Mouse (Mus musculus) G1E (cell line): ENCODE results near the gene Gm48552. TPM values are rescaled to one million over a fixed set of nuclear protein-coding genes. Genes with fewer than 3 reads are reported as not detected.
A peak's percentile ranks its signal among the peaks of the same experiment; 100 is the strongest.

Experiments used
- ATAC-seq: 2 replicates; pipeline ENCODE4 v1.8.0; 2016; ENCODE audit warnings: mild to moderate bottlenecking; ENCODE audit not compliant: insufficient number of reproducible peaks, poor library complexity, low FRiP score, severe bottlenecking; ENCODE audit errors: extremely low read depth
- DNase-seq: peaks from one replicate; pipeline ENCODE4 v3.0.0; 2012; ENCODE audit warnings: low spot score
- H3K27me3 ChIP-seq: 2 replicates; pipeline ENCODE4 v1.6.1; 2012; ENCODE audit warnings: mild to moderate bottlenecking, low read length, inconsistent platforms; ENCODE audit not compliant: insufficient read depth
- H3K36me3 ChIP-seq: replicated peaks from 2 replicates; pipeline ENCODE3; 2012; ENCODE audit warnings: mild to moderate bottlenecking, inconsistent platforms
- H3K4me1 ChIP-seq: 2 replicates; pipeline ENCODE4 v1.6.1; 2012; ENCODE audit warnings: low read depth, low read length, inconsistent platforms, mixed read lengths; ENCODE audit not compliant: insufficient read depth
- H3K4me3 ChIP-seq: 2 replicates; pipeline ENCODE4 v1.5.1; 2012; ENCODE audit warnings: low read depth, mild to moderate bottlenecking, inconsistent platforms, low read length, moderate library complexity, mixed read lengths
- H3K9me3 ChIP-seq: replicated peaks from 2 replicates; pipeline ENCODE4 v1.6.1; 2012; ENCODE audit warnings: inconsistent platforms
- CTCF ChIP-seq: IDR thresholded peaks from 2 replicates; pipeline ENCODE4 v1.5.1; 2012; ENCODE audit warnings: low read depth, low read length, inconsistent platforms, mixed read lengths
- GATA1 ChIP-seq: IDR thresholded peaks from 2 replicates; pipeline ENCODE4 v1.6.1; 2012; ENCODE audit warnings: borderline replicate concordance, low read length, inconsistent platforms, mixed read lengths
- GATA2 ChIP-seq: IDR thresholded peaks from 2 replicates; pipeline ENCODE4 v1.6.1; 2012; ENCODE audit warnings: low read depth, low read length, inconsistent platforms, borderline replicate concordance
- POLR2AphosphoS5 ChIP-seq: IDR thresholded peaks from 2 replicates; pipeline ENCODE4 v1.6.1; 2012; ENCODE audit warnings: low read depth, low read length, inconsistent platforms; ENCODE audit not compliant: insufficient replicate concordance
- TAL1 ChIP-seq: conservative IDR thresholded peaks from 2 replicates; pipeline ENCODE4 v1.6.1; 2012; ENCODE audit warnings: low read depth, low read length, inconsistent platforms, mixed read lengths
- polyA plus RNA-seq: library from polyadenylated mRNA; stranded (reverse); fragments of >175 nt; gene quantifications from 2 replicates; pipeline ENCODE4 v1.2.3, GENCODE M21; 2012
- total RNA-seq, 2 experiments: library from RNA; stranded (forward) in 1 of 2; stranded (reverse) in 1 of 2; fragments of 200-1000 nt in 1 of 2; fragments of >200 nt in 1 of 2; fragmentation: Nextera tagmentation in 1 of 2; gene quantifications; 2 replicates each; pipeline ENCODE4 v1.2.3; 2014 to 2017

Gm48552 gene
- total and polyA plus RNA-seq, 3 experiments = 0.38 to 7.4 (median 1.2) TPM

- ATAC-seq (peak; percentile 37), DNase-seq (peak; percentile 80)
- Histone ChIP-seq H3K4me3 (peak overlapping the region; percentile 46; the same call in 1 of the 2 replicates), H3K36me3 (peaks cover 50% of the 10 kb centered on the region), H3K9me3 (no peaks in the 10 kb centered on the region), H3K27me3 (peaks cover 27% of the 10 kb centered on the region; the same call in 1 of the 2 replicates), H3K4me1 (peaks cover 98% of the 10 kb centered on the region)
- TF ChIP-seq GATA2 = no peak
- peak; percentile 79 for TF ChIP-seq CTCF
- no peak for TF ChIP-seq POLR2AphosphoS5
These were observed 20.1 kb downstream of the Gm48552 start for GRCm38 (mm10) chr10:81408871-81409291.

DNA sequence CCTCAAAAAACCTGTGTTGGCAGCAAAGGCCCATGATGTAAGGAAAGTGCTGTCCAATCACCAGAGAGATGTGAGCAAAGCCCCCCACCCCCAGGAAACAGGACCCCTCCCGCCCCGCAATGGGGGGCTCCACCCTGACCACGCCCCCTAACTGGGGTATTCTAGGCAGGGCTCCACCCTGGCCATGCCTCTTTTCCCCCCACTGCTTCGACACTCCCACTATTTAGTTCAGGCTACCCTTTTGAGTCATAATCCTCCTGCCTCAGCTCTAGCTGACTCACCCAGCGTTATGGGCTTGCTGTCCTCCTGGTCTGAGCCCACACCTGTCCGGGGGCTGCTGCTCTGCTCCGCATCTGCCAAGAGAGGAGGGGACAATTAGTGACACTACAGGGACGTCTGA is 20.5 kb downstream of the Gm48552 start:
- Histone ChIP-seq H3K27me3 (peaks cover 27% of the 10 kb centered on the region; the same call in 1 of the 2 replicates), H3K4me3 (peak overlapping the region; percentile 46; the same call in 1 of the 2 replicates), H3K9me3 (no peaks in the 10 kb centered on the region), H3K36me3 (peaks cover 47% of the 10 kb centered on the region), H3K4me1 (peaks cover 98% of the 10 kb centered on the region)
- TF ChIP-seq GATA2 (no peak), TAL1 (no peak), CTCF (no peak), GATA1 (no peak)
- DNase-seq (no peak), ATAC-seq (no peak)

GRCm38 (mm10) chr10:81410350-81410749 is 21.5 kb downstream of the Gm48552 start:
- Histone ChIP-seq H3K27me3 (peaks cover 27% of the 10 kb centered on the region; the same call in 1 of the 2 replicates), H3K4me1 (peaks cover 100% of the 10 kb centered on the region), H3K36me3 (peaks cover 40% of the 10 kb centered on the region), H3K9me3 (no peaks in the 10 kb centered on the region), H3K4me3 (peak overlapping the region; percentile 45; the same call in 1 of the 2 replicates)
- ATAC-seq (no peak), DNase-seq (no peak)
- no peak for TF ChIP-seq TAL1
- TF ChIP-seq GATA1 = no peak
- no peak for TF ChIP-seq GATA2
- TF ChIP-seq POLR2AphosphoS5 = no peak
- TF ChIP-seq CTCF = no peak

GRCm38 (mm10) chr10:81410981-81411380 is 22.2 kb downstream of the Gm48552 start:
- peaks cover 30% of the 10 kb centered on the region; the same call in 1 of the 2 replicates for H3K27me3 ChIP-seq
- H3K9me3 ChIP-seq = no peaks in the 10 kb centered on the region
- peaks cover 34% of the 10 kb centered on the region for H3K36me3 ChIP-seq
- ATAC-seq = no peak
- TF ChIP-seq POLR2AphosphoS5 (no peak), GATA2 (no peak), TAL1 (no peak), CTCF (no peak), GATA1 (no peak)
- peak overlapping the region; percentile 45; the same call in 1 of the 2 replicates for H3K4me3 ChIP-seq
- H3K4me1 ChIP-seq = peaks cover 100% of the 10 kb centered on the region
- no peak for DNase-seq

DNA sequence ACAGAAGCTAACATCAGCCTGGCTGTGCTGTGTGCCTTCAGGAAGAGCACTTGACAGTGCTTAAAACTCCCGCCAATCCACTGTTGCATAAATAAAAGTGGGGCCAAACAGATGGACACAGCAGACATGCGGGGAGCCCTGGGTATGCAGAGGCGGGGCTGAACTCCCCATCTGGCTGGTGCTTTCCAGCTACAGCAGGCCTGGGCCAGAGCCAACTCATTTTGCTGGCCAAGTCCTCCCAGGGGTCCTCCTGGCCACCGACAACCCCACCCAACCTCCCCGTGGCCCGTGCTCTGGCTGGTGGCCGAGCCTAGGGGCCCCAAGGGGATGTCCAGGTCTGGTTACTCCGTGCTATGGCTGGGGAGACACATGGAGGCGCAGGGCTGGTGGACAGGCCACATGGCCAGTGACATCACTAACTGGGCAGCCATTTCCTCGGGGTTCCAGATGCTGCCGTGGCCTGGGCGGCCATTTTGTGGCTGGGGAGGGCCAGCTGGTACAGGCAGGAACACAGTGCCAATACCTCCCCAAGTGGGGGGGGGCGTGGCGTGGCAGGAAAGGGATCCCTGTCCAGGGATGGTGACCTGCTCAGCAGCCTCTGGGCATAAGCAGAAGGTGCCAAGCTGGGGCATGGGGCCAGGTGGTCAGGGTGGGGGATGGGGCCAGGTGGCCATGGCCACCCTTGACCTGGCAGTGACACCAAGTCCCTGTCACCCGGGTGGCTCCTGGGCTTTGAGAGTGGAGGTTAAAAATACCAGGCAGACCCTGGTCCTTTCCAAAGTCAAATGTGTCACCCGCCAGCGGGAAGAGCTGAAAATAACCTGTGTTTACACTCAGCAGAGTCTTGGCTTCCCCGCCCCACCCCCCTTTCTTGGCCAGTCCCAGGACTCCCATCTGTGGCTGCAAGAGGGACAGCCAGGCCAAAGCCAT is 22.9 kb downstream of the Gm48552 start:
- DNase-seq (no peak), ATAC-seq (no peak)
- TF ChIP-seq CTCF = no peak
- TF ChIP-seq POLR2AphosphoS5 = no peak
- TF ChIP-seq GATA2 = no peak
- no peak for TF ChIP-seq TAL1
- no peak for TF ChIP-seq GATA1
- H3K27me3 ChIP-seq = peaks cover 23% of the 10 kb centered on the region; the same call in 1 of the 2 replicates
- H3K4me3 ChIP-seq = peak overlapping the region; percentile 36; the same call in 1 of the 2 replicates
- H3K4me1 ChIP-seq = peaks cover 99% of the 10 kb centered on the region
- H3K36me3 ChIP-seq = peaks cover 28% of the 10 kb centered on the region
- H3K9me3 ChIP-seq = no peaks in the 10 kb centered on the region

DNA sequence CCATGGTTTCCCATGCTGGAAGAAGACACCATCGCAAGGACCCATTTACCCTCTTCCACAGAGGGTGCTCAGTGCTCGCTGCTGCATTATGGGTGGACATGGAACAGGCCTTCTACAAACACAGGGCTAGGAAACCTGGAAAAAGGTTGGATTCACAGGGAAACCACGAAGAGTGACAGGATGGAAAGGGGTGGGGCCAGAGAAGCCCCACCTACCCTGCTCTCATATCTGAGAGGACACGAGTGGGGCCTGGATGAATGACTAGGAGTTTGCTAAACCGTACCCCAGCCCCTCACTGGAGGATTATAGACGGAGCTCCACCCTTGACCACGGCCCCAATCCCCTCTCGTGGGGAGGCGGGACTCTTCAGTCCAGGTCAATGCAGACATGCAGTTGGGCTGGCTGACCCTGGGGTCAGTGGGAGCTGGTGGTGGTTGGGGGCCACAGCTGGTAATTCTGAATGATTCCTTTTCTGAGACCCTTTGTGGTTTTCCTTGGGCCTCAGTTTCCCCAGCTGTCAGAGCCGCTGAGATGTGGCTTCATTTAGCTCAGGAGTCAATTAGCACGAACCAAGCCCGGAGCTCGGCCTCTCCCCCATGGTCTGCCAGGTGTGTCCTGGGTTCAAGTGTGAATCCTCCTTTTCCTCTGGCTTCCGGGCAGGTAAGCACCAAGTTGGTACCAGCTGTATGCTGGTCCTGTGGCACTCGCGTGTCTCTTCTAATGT is 23.9 kb downstream of the Gm48552 start:
- H3K36me3 ChIP-seq = peaks cover 28% of the 10 kb centered on the region
- ATAC-seq (no peak), DNase-seq (no peak)
- TF ChIP-seq GATA1 = no peak
- no peak for TF ChIP-seq GATA2
- peaks cover 98% of the 10 kb centered on the region for H3K4me1 ChIP-seq
- no peaks in the 10 kb centered on the region for H3K9me3 ChIP-seq
- no peak overlapping the region; the same call in 1 of the 2 replicates for H3K4me3 ChIP-seq
- H3K27me3 ChIP-seq = peaks cover 22% of the 10 kb centered on the region
